Mouse (Mus musculus) bone marrow, adult 2 months (tissue): ENCODE data around the gene B4galnt4.
A peak's percentile ranks its signal among the peaks of the same experiment; 100 is the strongest.

Experiments used
- CTCF ChIP-seq: fragments of 200-500 bp; IDR thresholded peaks from 2 replicates; pipeline ENCODE4 v1.5.1; 2011; ENCODE audit warnings: low read length, control low read depth; ENCODE audit not compliant: control insufficient read depth, insufficient read depth
- POLR2A ChIP-seq: fragments of 200-500 bp; IDR thresholded peaks from 2 replicates; pipeline ENCODE4 v1.6.1; 2011; ENCODE audit warnings: low read depth, mild to moderate bottlenecking, control low read depth, low read length, borderline replicate concordance; ENCODE audit not compliant: control insufficient read depth

DNA sequence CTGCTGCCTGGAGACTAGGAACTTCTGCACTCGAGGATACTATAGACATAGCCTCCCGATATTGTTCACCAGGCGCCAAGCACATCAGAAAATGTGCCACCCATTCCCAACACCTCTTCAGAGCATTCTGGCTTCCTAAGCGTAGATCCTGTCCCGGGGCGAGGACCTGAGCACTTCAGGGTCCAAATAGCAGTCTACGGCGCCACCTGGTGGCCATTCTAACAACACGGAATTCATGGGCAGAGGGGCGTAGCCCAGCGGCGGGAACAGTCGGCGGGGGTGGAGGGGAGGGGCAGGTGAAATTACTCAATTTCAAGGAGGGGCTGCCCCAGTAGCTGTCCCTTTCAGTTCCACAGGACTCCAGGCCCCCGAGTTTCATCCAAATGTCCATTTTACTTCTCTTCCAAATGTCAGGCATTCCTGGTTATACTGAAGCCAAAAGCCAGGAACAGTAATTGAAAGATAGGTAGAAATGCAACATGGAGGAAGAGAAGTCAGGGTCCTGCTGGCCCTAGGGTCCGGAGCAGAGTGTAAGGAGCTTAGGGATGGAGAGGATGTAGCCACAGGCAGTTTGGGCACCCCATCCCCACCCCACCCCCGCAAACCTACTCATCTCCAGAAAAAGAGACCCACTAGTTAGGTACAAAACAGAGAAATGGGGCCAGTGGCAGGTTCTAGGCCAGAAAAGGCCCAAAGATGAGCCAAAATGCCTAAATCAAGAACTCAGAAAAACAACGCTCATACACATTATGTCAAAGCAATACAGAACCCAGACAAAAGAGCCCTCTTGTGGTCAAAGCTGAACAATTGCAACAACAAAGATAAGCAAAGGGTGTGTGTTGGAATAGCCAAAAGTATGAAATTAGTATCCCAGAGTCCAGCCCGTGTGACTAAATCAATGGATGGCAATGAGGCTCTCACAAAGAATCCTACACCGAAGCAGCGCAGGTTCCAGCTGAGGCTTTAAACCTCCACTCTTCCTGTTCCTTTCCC lies 12.4 kb upstream of the B4galnt4 start:
- TF ChIP-seq POLR2A (0 out of 2 replicates have a peak, but pooled peaks have one; percentile 30), CTCF (peak; percentile 97)
